Mouse (Mus musculus) CH12.LX (cell line): Measurements from ENCODE around the gene Kcnc4. TPM values are rescaled to one million over a fixed set of nuclear protein-coding genes. Genes with fewer than 3 reads are reported as not detected.

Source experiments
- DNase-seq: peaks from one replicate; pipeline ENCODE4 v3.0.0-alpha.2; 2013; ENCODE audit errors: extremely low read depth
- H3K27ac ChIP-seq: 2 replicates; pipeline ENCODE4 v1.5.1; 2012; ENCODE audit warnings: low read depth, mild to moderate bottlenecking, control low read depth, moderate library complexity; ENCODE audit not compliant: insufficient read depth
- H3K27me3 ChIP-seq: replicated peaks from 2 replicates; pipeline ENCODE3; 2012; ENCODE audit warnings: inconsistent platforms
- H3K36me3 ChIP-seq, 2 experiments: replicated peaks in 1 of 2; 2 replicates each; pipeline versions ENCODE3 to v1.6.1; 2012; ENCODE audit warnings: inconsistent platforms in 1 of 2, low read length in 1 of 2, mild to moderate bottlenecking in 1 of 2, mixed read lengths in 1 of 2, moderate library complexity in 1 of 2; ENCODE audit not compliant: control insufficient read depth in 1 of 2, insufficient read depth in 1 of 2
- H3K4me1 ChIP-seq, 2 experiments: 2 replicates each; pipeline ENCODE4 v1.6.1; 2012; ENCODE audit warnings: inconsistent platforms in 1 of 2, moderate library complexity in 1 of 2; ENCODE audit not compliant: insufficient read depth in 2 of 2, control insufficient read depth in 1 of 2
- H3K4me2 ChIP-seq: 2 replicates; pipeline ENCODE4 v1.6.1; 2012; ENCODE audit warnings: low read depth, mild to moderate bottlenecking, control low read depth; ENCODE audit not compliant: poor library complexity, insufficient read depth, severe bottlenecking
- H3K4me3 ChIP-seq, 3 experiments: fragments of 150-350 bp in 1 of 3; sonication (generic) in 1 of 3; replicated peaks in 1 of 3; 2 replicates each; pipeline versions ENCODE3 to v1.5.1; 2011 to 2012; ENCODE audit warnings: low read depth in 2 of 3, low read length in 2 of 3, mild to moderate bottlenecking in 2 of 3, moderate library complexity in 2 of 3, control low read depth in 1 of 3, improper control_type of control experiment in 1 of 3, inconsistent platforms in 1 of 3, mixed read lengths in 1 of 3; ENCODE audit not compliant: poor library complexity in 1 of 3
- H3K79me2 ChIP-seq: replicated peaks from 2 replicates; pipeline ENCODE4 v1.6.1; 2012; ENCODE audit warnings: mild to moderate bottlenecking, moderate library complexity; ENCODE audit not compliant: control insufficient read depth, poor library complexity, insufficient read depth, severe bottlenecking; ENCODE audit errors: extremely low read depth
- H3K9ac ChIP-seq: 2 replicates; pipeline ENCODE4 v1.6.1; 2012; ENCODE audit warnings: low read depth, mild to moderate bottlenecking, control low read depth, moderate library complexity; ENCODE audit not compliant: insufficient read depth
- H3K9me3 ChIP-seq: replicated peaks from 2 replicates; pipeline ENCODE3; 2012; ENCODE audit warnings: low read length, inconsistent platforms, mixed read lengths
- BHLHE40 ChIP-seq: IDR thresholded peaks from 2 replicates; pipeline ENCODE4 v1.6.1; 2011; ENCODE audit warnings: mild to moderate bottlenecking, low read depth, low read length, improper control_type of control experiment
- CHD1 ChIP-seq: IDR thresholded peaks from 2 replicates; pipeline ENCODE4 v1.6.1; 2012; ENCODE audit warnings: low read depth, low read length, improper control_type of control experiment, inconsistent platforms
- CTCF ChIP-seq, 2 experiments: IDR thresholded peaks in 1 of 2; conservative IDR thresholded peaks in 1 of 2; 2 replicates each; pipeline ENCODE4 v1.5.1; 2011 to 2012; ENCODE audit warnings: low read depth in 2 of 2, low read length in 2 of 2, improper control_type of control experiment in 1 of 2, inconsistent platforms in 1 of 2, mild to moderate bottlenecking in 1 of 2, moderate library complexity in 1 of 2
- E2F4 ChIP-seq: IDR thresholded peaks from 2 replicates; pipeline ENCODE4 v1.6.1; 2011; ENCODE audit warnings: low read depth, low read length, improper control_type of control experiment; ENCODE audit not compliant: insufficient replicate concordance
- EP300 ChIP-seq: IDR thresholded peaks from 2 replicates; pipeline ENCODE4 v1.6.1; 2011; ENCODE audit warnings: low read length, improper control_type of control experiment
- ETS1 ChIP-seq: conservative IDR thresholded peaks from 2 replicates; pipeline ENCODE4 v1.6.1; 2012; ENCODE audit warnings: low read depth, mild to moderate bottlenecking, inconsistent platforms, low read length, improper control_type of control experiment, moderate library complexity
- GABPA ChIP-seq: IDR thresholded peaks from 2 replicates; pipeline ENCODE4 v1.6.1; 2012; ENCODE audit warnings: low read depth, low read length, improper control_type of control experiment, inconsistent platforms; ENCODE audit not compliant: insufficient replicate concordance
- HCFC1 ChIP-seq: IDR thresholded peaks from 2 replicates; pipeline ENCODE4 v1.6.1; 2012; ENCODE audit warnings: low read depth, mild to moderate bottlenecking, inconsistent platforms, low read length, improper control_type of control experiment
- IRF4 ChIP-seq: IDR thresholded peaks from 2 replicates; pipeline ENCODE4 v1.6.1; 2014; ENCODE audit warnings: low read depth, mild to moderate bottlenecking, inconsistent platforms, low read length, improper control_type of control experiment
- JUN ChIP-seq: IDR thresholded peaks from 2 replicates; pipeline ENCODE4 v1.6.1; 2011; ENCODE audit warnings: low read depth, mild to moderate bottlenecking, low read length, improper control_type of control experiment, moderate library complexity; ENCODE audit not compliant: insufficient read depth
- JUND ChIP-seq: conservative IDR thresholded peaks from 2 replicates; pipeline ENCODE4 v1.6.1; 2011; ENCODE audit warnings: low read depth, low read length, improper control_type of control experiment
- KAT2A ChIP-seq: IDR thresholded peaks from 2 replicates; pipeline ENCODE4 v1.6.1; 2012; ENCODE audit warnings: low read length, improper control_type of control experiment, inconsistent platforms; ENCODE audit not compliant: insufficient replicate concordance
- MAFK ChIP-seq: IDR thresholded peaks from 2 replicates; pipeline ENCODE4 v1.6.1; 2011; ENCODE audit warnings: low read length, improper control_type of control experiment; ENCODE audit not compliant: insufficient replicate concordance
- MAX ChIP-seq: IDR thresholded peaks from 2 replicates; pipeline ENCODE4 v1.6.1; 2011; ENCODE audit warnings: low read length, improper control_type of control experiment
- MAZ ChIP-seq: IDR thresholded peaks from 2 replicates; pipeline ENCODE4 v1.6.1; 2012; ENCODE audit warnings: low read depth, mild to moderate bottlenecking, inconsistent platforms, low read length, improper control_type of control experiment, moderate library complexity
- MEF2A ChIP-seq: IDR thresholded peaks from 2 replicates; pipeline ENCODE4 v1.6.1; 2014; ENCODE audit warnings: low read depth, mild to moderate bottlenecking, inconsistent platforms, low read length, improper control_type of control experiment, borderline replicate concordance
- MXI1 ChIP-seq: IDR thresholded peaks from 2 replicates; pipeline ENCODE4 v1.6.1; 2011; ENCODE audit warnings: mild to moderate bottlenecking, low read depth, low read length, improper control_type of control experiment
- MYC ChIP-seq: IDR thresholded peaks from 2 replicates; pipeline ENCODE4 v1.6.1; 2011; ENCODE audit warnings: low read depth, mild to moderate bottlenecking, improper control_type of control experiment, low read length
- NELFE ChIP-seq: IDR thresholded peaks from 2 replicates; pipeline ENCODE4 v1.6.1; 2011; ENCODE audit warnings: low read depth, low read length, improper control_type of control experiment
- NRF1 ChIP-seq: IDR thresholded peaks from 2 replicates; pipeline ENCODE4 v1.6.1; 2014; ENCODE audit warnings: low read depth, mild to moderate bottlenecking, inconsistent platforms, low read length, improper control_type of control experiment, moderate library complexity
- POLR2A ChIP-seq: IDR thresholded peaks from 2 replicates; pipeline ENCODE4 v1.6.1; 2011; ENCODE audit warnings: low read depth, mild to moderate bottlenecking, improper control_type of control experiment, low read length
- POLR2AphosphoS2 ChIP-seq: IDR thresholded peaks from 2 replicates; pipeline ENCODE4 v1.6.1; 2011; ENCODE audit warnings: low read depth, low read length, improper control_type of control experiment
- RAD21 ChIP-seq: IDR thresholded peaks from 2 replicates; pipeline ENCODE4 v1.6.1; 2011; ENCODE audit warnings: low read depth, mild to moderate bottlenecking, low read length, improper control_type of control experiment, moderate library complexity
- RCOR1 ChIP-seq: conservative IDR thresholded peaks from 2 replicates; pipeline ENCODE4 v1.6.1; 2012; ENCODE audit warnings: low read depth, mild to moderate bottlenecking, inconsistent platforms, low read length, improper control_type of control experiment
- SIN3A ChIP-seq: IDR thresholded peaks from 2 replicates; pipeline ENCODE4 v1.6.1; 2012; ENCODE audit warnings: low read length, improper control_type of control experiment, inconsistent platforms
- SMC3 ChIP-seq: IDR thresholded peaks from 2 replicates; pipeline ENCODE4 v1.6.1; 2011; ENCODE audit warnings: low read depth, low read length, improper control_type of control experiment
- TBP ChIP-seq: conservative IDR thresholded peaks from 2 replicates; pipeline ENCODE4 v1.6.1; 2011; ENCODE audit warnings: low read depth, low read length, improper control_type of control experiment
- TCF12 ChIP-seq: IDR thresholded peaks from 2 replicates; pipeline ENCODE4 v1.6.1; 2014; ENCODE audit warnings: low read depth, mild to moderate bottlenecking, inconsistent platforms, low read length, improper control_type of control experiment
- USF1 ChIP-seq: IDR thresholded peaks from 2 replicates; pipeline ENCODE4 v1.6.1; 2014; ENCODE audit warnings: low read depth, mild to moderate bottlenecking, inconsistent platforms, low read length, improper control_type of control experiment
- ZC3H11A ChIP-seq: IDR thresholded peaks from 2 replicates; pipeline ENCODE4 v1.6.1; 2012; ENCODE audit warnings: low read depth, mild to moderate bottlenecking, inconsistent platforms, low read length, improper control_type of control experiment
- ZMIZ1 ChIP-seq: IDR thresholded peaks from 2 replicates; pipeline ENCODE4 v1.6.1; 2012; ENCODE audit warnings: low read depth, mild to moderate bottlenecking, inconsistent platforms, low read length, improper control_type of control experiment
- dilution Hi-C: fragments of 300-500 bp; cut with MboI; formaldehyde crosslinking; loops from 2 replicates; pipeline ENCODE4 v1.14.3; 2020; ENCODE audit warnings: low sequenced_read_pairs; ENCODE audit not compliant: extremely low pct_unique_long_range_greater_than_20kb, extremely low pct_ligation_motif_present
- in situ Hi-C: fragments of 300-500 bp; cut with MboI; formaldehyde crosslinking; loops from 3 replicates; pipeline ENCODE4 v1.14.3; 2019; ENCODE audit warnings: low sequenced_read_pairs, low pct_ligation_motif_present, low pct_unique_long_range_greater_than_20kb, mixed read lengths
- polyA plus RNA-seq: library from polyadenylated mRNA; unstranded; fragments of >175 nt; gene quantifications from 2 replicates; pipeline ENCODE4 v1.2.1, GENCODE M21; 2012; ENCODE audit warnings: low read depth; ENCODE audit not compliant: insufficient read length
- total RNA-seq, 2 experiments: library from RNA; depleted of rRNA; stranded (reverse); fragments of 300-350 nt in 1 of 2; fragments of >200 nt in 1 of 2; gene quantifications; 2 replicates each; pipeline ENCODE4 v1.2.3; 2012 to 2014

Kcnc4 gene
- total and polyA plus RNA-seq, 3 experiments = not detected

GRCm38 (mm10) chr3:107399991-107400640, 59.2 kb downstream of the Kcnc4 start:
- dilution Hi-C loops (no loop called here), in situ Hi-C loops (no loop called here)
- DNase-seq = no peak

DNA sequence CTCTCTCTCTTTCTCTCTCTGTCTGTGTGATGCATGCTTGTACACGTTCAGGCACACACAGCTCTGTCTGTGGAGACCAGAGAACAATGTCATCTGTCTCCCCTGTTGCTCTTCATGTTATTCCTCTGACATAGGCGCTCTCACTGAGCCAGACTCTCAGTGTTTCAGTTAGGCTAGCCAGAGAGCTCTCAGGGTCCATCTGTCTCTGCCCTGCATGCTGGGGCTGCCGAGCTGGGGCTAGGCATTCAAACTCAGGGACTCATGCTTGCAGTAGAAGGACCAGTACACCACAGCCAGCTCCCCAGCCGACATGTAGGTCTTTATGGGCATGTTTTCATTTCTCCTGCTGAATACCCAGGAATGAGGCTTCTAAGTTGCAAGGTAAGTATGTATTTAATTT, 68.2 kb downstream of the Kcnc4 start:
- H3K4me3 ChIP-seq = no peak overlapping the region
- no peak overlapping the region for H3K27ac ChIP-seq
- H3K36me3 ChIP-seq = no peaks in the 10 kb centered on the region
- peaks cover 75% of the 10 kb centered on the region for H3K27me3 ChIP-seq
- no peak for DNase-seq
- H3K79me2 ChIP-seq = no peaks in the 10 kb centered on the region
- H3K9ac ChIP-seq = no peak overlapping the region
- TF ChIP-seq JUND (no peak), BHLHE40 (no peak), RAD21 (no peak), MAFK (no peak), E2F4 (no peak), ZC3H11A (no peak), NELFE (no peak), CTCF (conservative IDR thresholded peaks at IDR 0.05 in 1 of 2, IDR thresholded peaks at IDR 0.05 in 1 of 2; ENCODE audit: low read depth in 2 of 2, low read length in 2 of 2) (no peak), USF1 (no peak), ZMIZ1 (no peak), SIN3A (no peak), POLR2A (no peak), TCF12 (no peak), EP300 (no peak), NRF1 (no peak), CHD1 (no peak), JUN (no peak), RCOR1 (no peak), SMC3 (no peak), MXI1 (no peak)
- H3K9me3 ChIP-seq = no peaks in the 10 kb centered on the region
- dilution Hi-C loops (no loop called here), in situ Hi-C loops (no loop called here)
- no peak overlapping the region for H3K4me2 ChIP-seq
- H3K4me1 ChIP-seq = no peaks in the 10 kb centered on the region

More at GRCm38 (mm10) chr3:107399991-107400640, 59.2 kb downstream of the Kcnc4 start:
- Histone ChIP-seq H3K79me2 (no peaks in the 10 kb centered on the region), H3K4me3 (no peak overlapping the region), H3K4me2 (no peak overlapping the region), H3K27me3 (peaks cover 18% of the 10 kb centered on the region)
- TF ChIP-seq MYC (no peak), TCF12 (peak; percentile 29; the same call in 1 of the 2 replicates), MAZ (no peak), MEF2A (peak; percentile 90), EP300 (peak; percentile 59), GABPA (no peak), MAX (no peak), SIN3A (no peak), ETS1 (peak; percentile 29; the same call in 1 of the 2 replicates), KAT2A (no peak), BHLHE40 (0 out of 2 replicates have a peak, but pooled peaks have one; percentile 26), POLR2A (no peak), HCFC1 (no peak), TBP (no peak), IRF4 (peak; percentile 42; the same call in 1 of the 2 replicates), POLR2AphosphoS2 (no peak)
- TF ChIP-seq, all 38 proteins: peak for 6
- H3K9me3 ChIP-seq = no peaks in the 10 kb centered on the region
- no peak overlapping the region for H3K27ac ChIP-seq
- H3K36me3 ChIP-seq = no peaks in the 10 kb centered on the region
- no peak overlapping the region for H3K9ac ChIP-seq
- peaks cover 0 to 10% of the 10 kb centered on the region in 2 experiments; a peak in 3 of 4 replicates for H3K4me1 ChIP-seq
